Mouse (Mus musculus): ENCODE data around the gene Inafm1. TPM values are rescaled to one million over a fixed set of nuclear protein-coding genes. Genes with fewer than 3 reads are reported as not detected.

Inafm1 gene
- total and polyA plus RNA-seq, 3 experiments: 50.7 to 87.6 TPM; not detected in 1

- TF ChIP-seq E2F4 (IDR thresholded peaks at IDR 0.05; ENCODE audit: borderline replicate concordance, low read depth, low read length) (no peak), SMC3 (IDR thresholded peaks at IDR 0.05; ENCODE audit: low read depth, low read length) (no peak; the same call in 1 of the 2 replicates), SIN3A (IDR thresholded peaks at IDR 0.05; ENCODE audit: low read length) (peak; percentile 2), POLR2AphosphoS5 (IDR thresholded peaks at IDR 0.05; ENCODE audit: borderline replicate concordance, low read depth, low read length) (peak; percentile 88; the same call in 1 of the 2 replicates), CTCF (IDR thresholded peaks at IDR 0.05 in 2 of 3, conservative IDR thresholded peaks at IDR 0.05 in 1 of 3; ENCODE audit: control insufficient read depth in 1 of 3, insufficient read depth in 1 of 3, low read depth in 2 of 3, low read length in 3 of 3, poor library complexity in 1 of 3, severe bottlenecking in 1 of 3) (no peak)
Measured at GRCm38 (mm10) chr7:16273081-16273765, at the start of gene Inafm1 (continued).

GRCm38 (mm10) chr7:16320479-16320878, 47.1 kb upstream of the Inafm1 start:
- H3K27me3 ChIP-seq (ENCODE audit: control insufficient read depth in 1 of 2, insufficient read depth in 2 of 2, low read length in 2 of 2): no peaks in the 10 kb centered on the region
- no peak overlapping the region for H3K9ac ChIP-seq (ENCODE audit: control insufficient read depth, low read depth, low read length, poor library complexity, severe bottlenecking)
- no peaks in the 10 kb centered on the region; a peak in 1 of 4 replicates for H3K36me3 ChIP-seq (ENCODE audit: control insufficient read depth in 1 of 2, insufficient read depth in 2 of 2, low read length in 2 of 2)
- H3K79me2 ChIP-seq (ENCODE audit: control insufficient read depth, insufficient read depth, low read length, poor library complexity): no peaks in the 10 kb centered on the region
- H3K27ac ChIP-seq (ENCODE audit: control insufficient read depth, low read depth, low read length): no peak overlapping the region
- H3K4me1 ChIP-seq (ENCODE audit: control insufficient read depth in 1 of 2, insufficient read depth in 2 of 2, low read length in 2 of 2): no peaks in the 10 kb centered on the region
- H3K4me3 ChIP-seq (ENCODE audit: control insufficient read depth in 1 of 2, insufficient read depth in 1 of 2, low read depth in 2 of 2, low read length in 2 of 2): no peak overlapping the region
- H3K9me3 ChIP-seq (replicated peaks; ENCODE audit: insufficient read depth, low read length): no peaks in the 10 kb centered on the region
- TF ChIP-seq JUND (IDR thresholded peaks at IDR 0.05; ENCODE audit: low read depth, low read length) (no peak), USF1 (IDR thresholded peaks at IDR 0.05; ENCODE audit: low read depth, low read length) (no peak), RCOR1 (IDR thresholded peaks at IDR 0.05; ENCODE audit: low read depth, low read length) (no peak), TBP (IDR thresholded peaks at IDR 0.05; ENCODE audit: low read depth, low read length) (no peak), E2F4 (IDR thresholded peaks at IDR 0.05; ENCODE audit: borderline replicate concordance, low read depth, low read length) (no peak), CHD2 (IDR thresholded peaks at IDR 0.05; ENCODE audit: low read length) (no peak), MYB (IDR thresholded peaks at IDR 0.05; ENCODE audit: low read depth, low read length) (no peak), CTCF (IDR thresholded peaks at IDR 0.05 in 2 of 3, conservative IDR thresholded peaks at IDR 0.05 in 1 of 3; ENCODE audit: control insufficient read depth in 1 of 3, insufficient read depth in 1 of 3, low read depth in 2 of 3, low read length in 3 of 3, poor library complexity in 1 of 3, severe bottlenecking in 1 of 3) (no peak), TCF12 (IDR thresholded peaks at IDR 0.05; ENCODE audit: low read depth, low read length) (no peak), NELFE (IDR thresholded peaks at IDR 0.05; ENCODE audit: low read depth, low read length) (no peak), GABPA (IDR thresholded peaks at IDR 0.05; ENCODE audit: low read depth, low read length) (no peak), MYC (IDR thresholded peaks at IDR 0.05; ENCODE audit: low read depth, low read length) (no peak), SIN3A (IDR thresholded peaks at IDR 0.05; ENCODE audit: low read length) (no peak)
- DNase-seq (ENCODE audit: low read depth, low spot score): no peak

GRCm38 (mm10) chr7:16319216-16319615, 45.8 kb upstream of the Inafm1 start:
- H3K9me3 ChIP-seq (replicated peaks; ENCODE audit: insufficient read depth, low read length): no peaks in the 10 kb centered on the region
- H3K4me1 ChIP-seq (ENCODE audit: control insufficient read depth in 1 of 2, insufficient read depth in 2 of 2, low read length in 2 of 2): peaks cover 0 to 3% of the 10 kb centered on the region in 2 experiments; a peak in 1 of 4 replicates
- H3K9ac ChIP-seq (ENCODE audit: control insufficient read depth, low read depth, low read length, poor library complexity, severe bottlenecking): no peak overlapping the region
- H3K79me2 ChIP-seq (ENCODE audit: control insufficient read depth, insufficient read depth, low read length, poor library complexity): no peaks in the 10 kb centered on the region
- H3K27ac ChIP-seq (ENCODE audit: control insufficient read depth, low read depth, low read length): no peak overlapping the region
- TF ChIP-seq HCFC1 (IDR thresholded peaks at IDR 0.05; ENCODE audit: low read depth, low read length) (no peak), GATA1 (IDR thresholded peaks at IDR 0.05; ENCODE audit: low read depth, low read length) (no peak), MAZ (IDR thresholded peaks at IDR 0.05; ENCODE audit: low read depth, low read length) (no peak), EP300 (IDR thresholded peaks at IDR 0.05; ENCODE audit: low read depth in 1 of 2, low read length in 2 of 2) (no peak), POLR2AphosphoS5 (IDR thresholded peaks at IDR 0.05; ENCODE audit: borderline replicate concordance, low read depth, low read length) (no peak), ZC3H11A (IDR thresholded peaks at IDR 0.05; ENCODE audit: low read depth, low read length) (no peak), BHLHE40 (IDR thresholded peaks at IDR 0.05; ENCODE audit: borderline replicate concordance, low read depth, low read length) (no peak), CTCF (IDR thresholded peaks at IDR 0.05 in 2 of 3, conservative IDR thresholded peaks at IDR 0.05 in 1 of 3; ENCODE audit: control insufficient read depth in 1 of 3, insufficient read depth in 1 of 3, low read depth in 2 of 3, low read length in 3 of 3, poor library complexity in 1 of 3, severe bottlenecking in 1 of 3) (no peak), CHD1 (IDR thresholded peaks at IDR 0.05; ENCODE audit: low read depth, low read length) (no peak), CHD2 (IDR thresholded peaks at IDR 0.05; ENCODE audit: low read length) (no peak), RAD21 (IDR thresholded peaks at IDR 0.05; ENCODE audit: low read depth, low read length) (no peak), TAL1 (IDR thresholded peaks at IDR 0.05; ENCODE audit: low read length) (no peak), JUND (IDR thresholded peaks at IDR 0.05; ENCODE audit: low read depth, low read length) (no peak), ELF1 (IDR thresholded peaks at IDR 0.05; ENCODE audit: low read depth, low read length) (no peak), MAFK (IDR thresholded peaks at IDR 0.05; ENCODE audit: borderline replicate concordance, low read depth, low read length) (no peak)
- H3K27me3 ChIP-seq (ENCODE audit: control insufficient read depth in 1 of 2, insufficient read depth in 2 of 2, low read length in 2 of 2): no peaks in the 10 kb centered on the region
- H3K36me3 ChIP-seq (ENCODE audit: control insufficient read depth in 1 of 2, insufficient read depth in 2 of 2, low read length in 2 of 2): peaks cover 0 to 2% of the 10 kb centered on the region in 2 experiments; a peak in 2 of 4 replicates
- DNase-seq (ENCODE audit: low read depth, low spot score): no peak
- no peak overlapping the region for H3K4me3 ChIP-seq (ENCODE audit: control insufficient read depth in 1 of 2, insufficient read depth in 1 of 2, low read depth in 2 of 2, low read length in 2 of 2)

Measured in MEL (cell line).